Mouse (Mus musculus): ENCODE results near the gene Scaf11. TPM values are rescaled to one million over a fixed set of nuclear protein-coding genes. Genes with fewer than 3 reads are reported as not detected.
"Not testable (repeated sequence)": the region's sequence is repeated elsewhere in the genome, so short reads cannot be mapped to it uniquely, and the experiment has no call there.

The Scaf11 gene
- polyA plus RNA-seq, 1 experiment from 2014 or later = 87.2 TPM

GRCm38 (mm10) chr15:96441480-96441879, 19.2 kb downstream of the Scaf11 start:
- not testable (repeated sequence) for H3K9ac ChIP-seq; ATAC-seq (ENCODE audit: insufficient number of reproducible peaks, low FRiP score, low TSS enrichment, low read depth); H3K9me3 ChIP-seq; H3K27ac ChIP-seq; H3K4me2 ChIP-seq; H3K27me3 ChIP-seq; H3K4me3 ChIP-seq; H3K4me1 ChIP-seq
- WGBS = 80% methylated on average over 6 of the region's 6 CpGs
- H3K36me3 ChIP-seq = peaks cover 26% of the 10 kb centered on the region

GRCm38 (mm10) chr15:96434202-96434601, 26.4 kb downstream of the Scaf11 start:
- H3K9ac ChIP-seq = no peak overlapping the region
- no peaks in the 10 kb centered on the region for H3K27me3 ChIP-seq
- H3K4me1 ChIP-seq = no peaks in the 10 kb centered on the region
- no peak overlapping the region for H3K27ac ChIP-seq
- H3K9me3 ChIP-seq = no peaks in the 10 kb centered on the region
- peaks cover 50% of the 10 kb centered on the region for H3K36me3 ChIP-seq
- WGBS = 93% methylated on average over 1 of the region's 1 CpGs
- no peak overlapping the region for H3K4me3 ChIP-seq
- no peak overlapping the region for H3K4me2 ChIP-seq
- no peak for ATAC-seq (ENCODE audit: insufficient number of reproducible peaks, low FRiP score, low TSS enrichment, low read depth)

- no peak for ATAC-seq (ENCODE audit: insufficient number of reproducible peaks, low FRiP score, low TSS enrichment, low read depth)
- Histone ChIP-seq H3K9ac (no peak overlapping the region), H3K4me2 (no peak overlapping the region), H3K9me3 (no peaks in the 10 kb centered on the region), H3K4me3 (no peak overlapping the region), H3K4me1 (no peaks in the 10 kb centered on the region), H3K27ac (no peak overlapping the region), H3K36me3 (peaks cover 71% of the 10 kb centered on the region), H3K27me3 (no peaks in the 10 kb centered on the region)
- 94% methylated on average over 8 of the region's 8 CpGs for WGBS
Measured at GRCm38 (mm10) chr15:96419920-96420319, 40.7 kb downstream of the Scaf11 start.

- H3K4me3 ChIP-seq = no peak overlapping the region
- H3K36me3 ChIP-seq = peaks cover 78% of the 10 kb centered on the region
- H3K4me1 ChIP-seq = no peaks in the 10 kb centered on the region
- 93% methylated on average over 12 of the region's 12 CpGs for WGBS
- no peak for ATAC-seq (ENCODE audit: insufficient number of reproducible peaks, low FRiP score, low TSS enrichment, low read depth)
- H3K4me2 ChIP-seq = no peak overlapping the region
- H3K9ac ChIP-seq = no peak overlapping the region
- H3K27me3 ChIP-seq = no peaks in the 10 kb centered on the region
- H3K27ac ChIP-seq = no peak overlapping the region
- H3K9me3 ChIP-seq = no peaks in the 10 kb centered on the region
Measured at GRCm38 (mm10) chr15:96418161-96418560, 42.5 kb downstream of the Scaf11 start.

GRCm38 (mm10) chr15:96408717-96409121, 51.9 kb downstream of the Scaf11 start:
- H3K4me2 ChIP-seq = no peak overlapping the region
- no peaks in the 10 kb centered on the region for H3K27me3 ChIP-seq
- no peak overlapping the region for H3K27ac ChIP-seq
- H3K9me3 ChIP-seq = no peaks in the 10 kb centered on the region
- H3K36me3 ChIP-seq = peaks cover 54% of the 10 kb centered on the region
- no peak for ATAC-seq (ENCODE audit: insufficient number of reproducible peaks, low FRiP score, low TSS enrichment, low read depth)
- no peak overlapping the region for H3K9ac ChIP-seq
- WGBS = 91% methylated on average over 6 of the region's 6 CpGs
- H3K4me3 ChIP-seq = no peak overlapping the region
- no peaks in the 10 kb centered on the region for H3K4me1 ChIP-seq

GRCm38 (mm10) chr15:96407151-96407550, 53.5 kb downstream of the Scaf11 start:
- no peak for ATAC-seq (ENCODE audit: insufficient number of reproducible peaks, low FRiP score, low TSS enrichment, low read depth)
- 67% methylated on average over 2 of the region's 2 CpGs for WGBS
- Histone ChIP-seq H3K4me2 (no peak overlapping the region), H3K9ac (no peak overlapping the region), H3K27me3 (no peaks in the 10 kb centered on the region), H3K27ac (0 out of 2 replicates have a peak overlapping the region, but pooled peaks have one; percentile 13), H3K9me3 (no peaks in the 10 kb centered on the region), H3K4me3 (no peak overlapping the region), H3K36me3 (peaks cover 51% of the 10 kb centered on the region), H3K4me1 (no peaks in the 10 kb centered on the region)

- H3K27me3 ChIP-seq = no peaks in the 10 kb centered on the region
- no peaks in the 10 kb centered on the region for H3K9me3 ChIP-seq
- peaks cover 54% of the 10 kb centered on the region for H3K36me3 ChIP-seq
- WGBS = 87% methylated on average over 4 of the region's 4 CpGs
- H3K4me2 ChIP-seq = no peak overlapping the region
- ATAC-seq (ENCODE audit: insufficient number of reproducible peaks, low FRiP score, low TSS enrichment, low read depth) = no peak
- no peaks in the 10 kb centered on the region for H3K4me1 ChIP-seq
- H3K9ac ChIP-seq = no peak overlapping the region
- H3K27ac ChIP-seq = no peak overlapping the region
- no peak overlapping the region for H3K4me3 ChIP-seq
Measured at GRCm38 (mm10) chr15:96406253-96406652, 54.4 kb downstream of the Scaf11 start.

GRCm38 (mm10) chr15:96405548-96405947, 55.1 kb downstream of the Scaf11 start:
- no peak overlapping the region for H3K9ac ChIP-seq
- H3K4me3 ChIP-seq = no peak overlapping the region
- WGBS = 78% methylated on average over 5 of the region's 5 CpGs
- H3K27me3 ChIP-seq = no peaks in the 10 kb centered on the region
- H3K27ac ChIP-seq = no peak overlapping the region
- no peak for ATAC-seq (ENCODE audit: insufficient number of reproducible peaks, low FRiP score, low TSS enrichment, low read depth)
- no peaks in the 10 kb centered on the region for H3K9me3 ChIP-seq
- H3K4me1 ChIP-seq = no peaks in the 10 kb centered on the region
- H3K4me2 ChIP-seq = no peak overlapping the region
- peaks cover 53% of the 10 kb centered on the region for H3K36me3 ChIP-seq

GRCm38 (mm10) chr15:96398333-96398732, 62.3 kb downstream of the Scaf11 start:
- no peaks in the 10 kb centered on the region for H3K27me3 ChIP-seq
- no peak for ATAC-seq (ENCODE audit: insufficient number of reproducible peaks, low FRiP score, low TSS enrichment, low read depth)

GRCm38 (mm10) chr15:96396641-96397344, 63.9 kb downstream of the Scaf11 start:
- Histone ChIP-seq H3K27ac (no peak overlapping the region), H3K9me3 (no peaks in the 10 kb centered on the region), H3K36me3 (peaks cover 64% of the 10 kb centered on the region), H3K9ac (no peak overlapping the region), H3K4me2 (no peak overlapping the region), H3K4me1 (no peaks in the 10 kb centered on the region), H3K4me3 (no peak overlapping the region), H3K27me3 (no peaks in the 10 kb centered on the region)
- 90% methylated on average over 8 of the region's 8 CpGs for WGBS
- no peak for ATAC-seq (ENCODE audit: insufficient number of reproducible peaks, low FRiP score, low TSS enrichment, low read depth)

More at GRCm38 (mm10) chr15:96398333-96398732, 62.3 kb downstream of the Scaf11 start:
- Histone ChIP-seq H3K36me3 (peaks cover 64% of the 10 kb centered on the region), H3K27ac (no peak overlapping the region), H3K9ac (no peak overlapping the region), H3K4me2 (no peak overlapping the region), H3K4me1 (no peaks in the 10 kb centered on the region), H3K9me3 (no peaks in the 10 kb centered on the region), H3K4me3 (no peak overlapping the region)
- 82% methylated on average over 10 of the region's 10 CpGs for WGBS

- Histone ChIP-seq H3K4me2 (no peak overlapping the region), H3K9me3 (no peaks in the 10 kb centered on the region), H3K4me1 (no peaks in the 10 kb centered on the region), H3K27ac (no peak overlapping the region), H3K4me3 (no peak overlapping the region), H3K36me3 (peaks cover 70% of the 10 kb centered on the region), H3K27me3 (no peaks in the 10 kb centered on the region), H3K9ac (no peak overlapping the region)
- ATAC-seq (ENCODE audit: insufficient number of reproducible peaks, low FRiP score, low TSS enrichment, low read depth) = no peak
- WGBS = 95% methylated on average over 6 of the region's 6 CpGs
Measured at GRCm38 (mm10) chr15:96395071-96395470, 65.6 kb downstream of the Scaf11 start.

- Histone ChIP-seq H3K36me3 (peaks cover 79% of the 10 kb centered on the region), H3K4me1 (no peaks in the 10 kb centered on the region), H3K27ac (no peak overlapping the region), H3K9ac (no peak overlapping the region), H3K4me2 (no peak overlapping the region), H3K27me3 (no peaks in the 10 kb centered on the region), H3K9me3 (no peaks in the 10 kb centered on the region), H3K4me3 (no peak overlapping the region)
- ATAC-seq (ENCODE audit: insufficient number of reproducible peaks, low FRiP score, low TSS enrichment, low read depth) = no peak
- WGBS = 94% methylated on average over 3 of the region's 3 CpGs
Measured at GRCm38 (mm10) chr15:96392878-96393277, 67.8 kb downstream of the Scaf11 start.

- Histone ChIP-seq H3K4me3 (no peak overlapping the region), H3K9me3 (no peaks in the 10 kb centered on the region), H3K27me3 (no peaks in the 10 kb centered on the region), H3K9ac (no peak overlapping the region), H3K36me3 (peaks cover 54% of the 10 kb centered on the region), H3K4me1 (no peaks in the 10 kb centered on the region), H3K27ac (no peak overlapping the region), H3K4me2 (no peak overlapping the region)
- no peak for ATAC-seq (ENCODE audit: insufficient number of reproducible peaks, low FRiP score, low TSS enrichment, low read depth)
- 59% methylated on average over 1 of the region's 1 CpGs for whole genome bisulfite sequencing
Measured at GRCm38 (mm10) chr15:96388565-96388964, 72.1 kb downstream of the Scaf11 start.
